Mouse (Mus musculus) midbrain, embryonic 14.5 days (tissue): ENCODE data around the gene Ubr7. TPM values are rescaled to one million over a fixed set of nuclear protein-coding genes. Genes with fewer than 3 reads are reported as not detected.

Experiments used
- ATAC-seq: fragments of 200-750 bp; cut with Nextera tagmentation; 2 replicates; pipeline ENCODE4 v1.8.0; 2017; ENCODE audit warnings: moderate number of reproducible peaks, moderate library complexity; ENCODE audit not compliant: low FRiP score, low TSS enrichment
- DNase-seq: peaks from one replicate; pipeline ENCODE4 v3.0.0-alpha.2; 2015
- H3K27ac ChIP-seq: fragments of 300-500 bp; sonication (generic); replicated peaks from 2 replicates; pipeline ENCODE4 v1.5.1; 2014; ENCODE audit warnings: mild to moderate bottlenecking, low read depth, low read length, moderate library complexity
- H3K27me3 ChIP-seq: fragments of 300-500 bp; sonication (generic); 2 replicates; pipeline ENCODE4 v1.6.1; 2014; ENCODE audit warnings: low read length, control low read depth, mixed read lengths; ENCODE audit not compliant: control insufficient read depth, insufficient read depth
- H3K36me3 ChIP-seq: fragments of 300-500 bp; sonication (generic); 2 replicates; pipeline ENCODE4 v1.6.1; 2014; ENCODE audit warnings: low read length, control low read depth; ENCODE audit not compliant: control insufficient read depth, insufficient read depth
- H3K4me1 ChIP-seq: fragments of 300-500 bp; sonication (generic); 2 replicates; pipeline ENCODE4 v1.6.1; 2014; ENCODE audit warnings: mild to moderate bottlenecking, antibody characterized with exemption, low read length, control low read depth; ENCODE audit not compliant: control insufficient read depth, insufficient read depth
- H3K4me2 ChIP-seq: fragments of 300-500 bp; sonication (generic); 2 replicates; pipeline ENCODE4 v1.6.1; 2014; ENCODE audit warnings: mild to moderate bottlenecking, low read length, moderate library complexity
- H3K4me3 ChIP-seq: fragments of 300-500 bp; sonication (generic); replicated peaks from 2 replicates; pipeline ENCODE4 v1.5.1; 2014; ENCODE audit warnings: low read depth, low read length
- H3K9ac ChIP-seq: fragments of 300-500 bp; sonication (generic); replicated peaks from 2 replicates; pipeline ENCODE4 v1.6.1; 2014; ENCODE audit warnings: mild to moderate bottlenecking, low read length, moderate library complexity
- H3K9me3 ChIP-seq: fragments of 300-500 bp; sonication (generic); 2 replicates; pipeline ENCODE4 v1.6.1; 2016; ENCODE audit warnings: low read length, control low read depth, mixed read lengths; ENCODE audit not compliant: control insufficient read depth
- WGBS: fragments of 180-500 bp; shearing (Covaris S2); extraction: QIAGEN DNeasy Blood & Tissue Kit; methylation state at CpG from one replicate; pipeline ENCODE4 v1.1.7; 2014; 5-methylcytosine and 5-hydroxymethylcytosine counted together
- polyA plus RNA-seq: library from polyadenylated mRNA; unstranded; fragments of >200 nt; fragmentation: Nextera tagmentation; extraction: Ambion mirVana; gene quantifications from 2 replicates; pipeline ENCODE4 v1.2.1, GENCODE M21; 2014

Ubr7 gene
- 32.6 and 47.1 TPM in 2 replicates for polyA plus RNA-seq

GRCm38 (mm10) chr12:102757689-102758402 is at the start of gene Ubr7, which contains the start of the genes Gm28051 and Gon7:
Gene Ubr7 (plus strand): TSS chr12:102757967.
Gene Gm28051 (minus strand): TSS chr12:102757765.
Gene Gon7 (minus strand): TSS chr12:102757803.
- peak within 1 kb of the TSS; percentile 72 for H3K4me3 ChIP-seq
- H3K36me3 ChIP-seq = peaks cover 13% of the 10 kb centered on the region
- H3K27ac ChIP-seq = peak within 1 kb of the TSS; percentile 83
- peak within 1 kb of the TSS; percentile 94 for H3K4me2 ChIP-seq
- ATAC-seq (peak; percentile 97), DNase-seq (peak; percentile 98)
- peak within 1 kb of the TSS; percentile 74 for H3K9ac ChIP-seq
- under 1% methylated on average over 71 of the region's 73 CpGs for WGBS
- no peaks in the 10 kb centered on the region for H3K9me3 ChIP-seq
- no peaks in the 10 kb centered on the region for H3K27me3 ChIP-seq
- H3K4me1 ChIP-seq = peaks cover 19% of the 10 kb centered on the region

- WGBS = 68% methylated on average over 11 of the region's 11 CpGs
- Histone ChIP-seq H3K9ac (no peak overlapping the region), H3K4me2 (no peak overlapping the region), H3K9me3 (no peaks in the 10 kb centered on the region), H3K36me3 (no peaks in the 10 kb centered on the region), H3K4me1 (peaks cover 15% of the 10 kb centered on the region), H3K27ac (no peak overlapping the region), H3K27me3 (no peaks in the 10 kb centered on the region), H3K4me3 (no peak overlapping the region)
- no peak for ATAC-seq
- DNase-seq = no peak
These were observed 49.5 kb upstream of the Ubr7 start for GRCm38 (mm10) chr12:102708220-102708619.

DNA sequence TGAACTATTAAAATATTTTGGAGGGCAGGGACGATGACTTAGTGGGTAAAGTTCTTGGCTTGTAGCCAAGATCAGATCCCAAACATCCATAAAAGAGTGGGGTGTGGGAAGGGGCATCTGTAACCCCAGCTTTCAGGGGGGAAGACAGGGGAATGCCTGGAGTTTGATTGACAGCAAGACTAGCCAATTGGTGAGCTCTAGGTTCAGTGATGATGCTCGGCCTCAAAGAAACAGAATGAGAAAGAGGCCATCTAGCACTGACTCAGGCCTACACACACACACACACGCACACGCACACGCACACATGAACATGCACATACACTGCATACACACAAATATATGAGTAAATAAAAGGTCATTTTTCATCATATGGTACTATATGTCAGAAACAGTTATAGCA is 47.9 kb upstream of the Ubr7 start:
- no peak overlapping the region for H3K9ac ChIP-seq
- no peak overlapping the region for H3K4me2 ChIP-seq
- H3K27ac ChIP-seq = no peak overlapping the region
- DNase-seq (no peak), ATAC-seq (no peak)
- H3K4me3 ChIP-seq = no peak overlapping the region
- WGBS = 93% methylated on average over 5 of the region's 5 CpGs
- H3K9me3 ChIP-seq = no peaks in the 10 kb centered on the region
- no peaks in the 10 kb centered on the region for H3K27me3 ChIP-seq
- H3K36me3 ChIP-seq = no peaks in the 10 kb centered on the region
- peaks cover 12% of the 10 kb centered on the region; the same call in 1 of the 2 replicates for H3K4me1 ChIP-seq

DNA sequence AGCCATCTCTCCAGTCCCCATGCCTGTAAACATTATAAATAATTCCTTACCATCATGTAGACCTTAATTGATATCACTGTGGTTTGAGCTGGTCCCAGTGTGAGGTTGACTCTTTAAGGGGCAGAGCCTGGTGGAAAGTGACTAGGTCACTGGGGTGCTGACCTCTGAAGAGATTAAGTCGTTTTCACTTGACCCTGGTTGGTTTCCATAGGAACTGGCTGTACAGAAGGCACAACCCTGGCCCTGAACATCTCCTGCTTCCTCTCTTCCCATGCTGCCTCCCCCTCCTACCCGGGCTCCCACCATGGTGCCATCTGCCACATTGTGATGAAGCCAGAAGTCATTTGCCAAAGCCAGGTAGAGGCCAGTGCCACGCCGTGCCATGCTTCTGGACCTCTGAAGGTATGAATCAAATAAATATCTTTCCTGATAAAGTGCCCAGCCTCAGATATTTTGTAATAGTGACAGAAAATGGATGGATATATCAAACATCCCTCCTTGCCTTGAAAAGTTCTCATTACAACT is 46.9 kb upstream of the Ubr7 start:
- Histone ChIP-seq H3K27me3 (no peaks in the 10 kb centered on the region), H3K4me2 (no peak overlapping the region), H3K4me1 (peaks cover 4% of the 10 kb centered on the region; the same call in 1 of the 2 replicates), H3K27ac (no peak overlapping the region), H3K36me3 (no peaks in the 10 kb centered on the region), H3K4me3 (no peak overlapping the region), H3K9ac (no peak overlapping the region), H3K9me3 (no peaks in the 10 kb centered on the region)
- WGBS = 38% methylated on average over 4 of the region's 4 CpGs
- no peak for DNase-seq
- no peak for ATAC-seq

DNA sequence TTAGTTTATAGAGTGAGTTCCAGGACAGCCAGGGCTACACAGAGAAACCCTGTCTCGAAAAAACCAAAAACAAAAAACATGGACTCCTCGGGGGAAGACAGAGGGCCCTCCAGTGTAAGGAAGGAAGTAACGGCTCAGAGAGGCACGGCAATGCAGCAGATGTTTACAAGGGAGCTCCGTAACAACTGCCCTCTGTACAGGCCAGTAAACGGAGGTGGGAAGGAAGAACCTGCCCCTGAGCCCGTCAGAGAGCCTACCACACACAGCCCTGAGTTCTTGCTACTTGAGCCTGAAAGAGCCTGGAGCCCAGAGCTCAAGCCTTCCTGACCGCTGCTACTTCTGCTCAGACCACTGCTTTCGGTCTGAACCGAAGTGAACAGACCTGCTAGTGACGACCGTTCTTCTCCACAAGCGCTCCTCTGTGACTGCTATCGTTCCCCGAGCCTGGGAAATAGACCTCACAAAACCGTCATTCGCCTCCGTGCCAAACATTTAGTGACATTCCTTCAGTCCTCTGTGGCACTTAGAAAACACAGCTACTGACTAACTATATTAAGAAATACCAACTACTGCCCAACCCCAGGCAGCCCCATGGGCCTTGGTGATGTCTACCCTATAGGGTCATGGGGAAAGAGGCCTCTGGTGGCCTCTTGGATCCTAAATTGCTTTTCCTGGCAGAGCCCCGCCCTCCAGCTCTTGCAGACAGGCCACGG is 44.5 kb upstream of the Ubr7 start:
- Histone ChIP-seq H3K27ac (no peak overlapping the region), H3K36me3 (no peaks in the 10 kb centered on the region), H3K4me2 (no peak overlapping the region), H3K9me3 (no peaks in the 10 kb centered on the region), H3K27me3 (no peaks in the 10 kb centered on the region), H3K9ac (no peak overlapping the region), H3K4me1 (no peaks in the 10 kb centered on the region), H3K4me3 (no peak overlapping the region)
- 79% methylated on average over 20 of the region's 20 CpGs for WGBS
- no peak for ATAC-seq
- DNase-seq = no peak

DNA sequence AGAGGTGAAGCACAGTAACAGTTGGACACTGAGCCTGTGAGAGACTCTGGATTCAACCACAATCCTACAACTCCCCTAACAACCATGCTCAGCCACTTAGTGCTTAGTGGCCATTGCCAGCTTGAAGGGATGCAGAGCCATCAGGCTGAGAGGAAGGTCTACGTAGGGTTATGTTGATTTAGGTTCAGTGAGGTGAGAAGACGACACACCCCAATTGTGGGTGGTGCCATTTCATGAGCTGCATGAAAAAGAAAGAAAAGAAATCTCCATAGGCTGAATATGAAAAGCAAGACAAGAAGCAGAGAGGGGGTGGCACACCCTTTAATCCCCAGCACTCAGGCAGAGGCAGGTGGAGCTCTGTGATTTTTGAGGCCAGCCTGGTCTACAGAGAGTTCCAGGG is 43.7 kb upstream of the Ubr7 start:
- Histone ChIP-seq H3K36me3 (no peaks in the 10 kb centered on the region), H3K9ac (no peak overlapping the region), H3K4me3 (no peak overlapping the region), H3K9me3 (no peaks in the 10 kb centered on the region), H3K27ac (no peak overlapping the region), H3K4me2 (no peak overlapping the region), H3K27me3 (no peaks in the 10 kb centered on the region), H3K4me1 (no peaks in the 10 kb centered on the region)
- ATAC-seq (no peak), DNase-seq (no peak)
- 67% methylated on average over 2 of the region's 2 CpGs for WGBS

DNA sequence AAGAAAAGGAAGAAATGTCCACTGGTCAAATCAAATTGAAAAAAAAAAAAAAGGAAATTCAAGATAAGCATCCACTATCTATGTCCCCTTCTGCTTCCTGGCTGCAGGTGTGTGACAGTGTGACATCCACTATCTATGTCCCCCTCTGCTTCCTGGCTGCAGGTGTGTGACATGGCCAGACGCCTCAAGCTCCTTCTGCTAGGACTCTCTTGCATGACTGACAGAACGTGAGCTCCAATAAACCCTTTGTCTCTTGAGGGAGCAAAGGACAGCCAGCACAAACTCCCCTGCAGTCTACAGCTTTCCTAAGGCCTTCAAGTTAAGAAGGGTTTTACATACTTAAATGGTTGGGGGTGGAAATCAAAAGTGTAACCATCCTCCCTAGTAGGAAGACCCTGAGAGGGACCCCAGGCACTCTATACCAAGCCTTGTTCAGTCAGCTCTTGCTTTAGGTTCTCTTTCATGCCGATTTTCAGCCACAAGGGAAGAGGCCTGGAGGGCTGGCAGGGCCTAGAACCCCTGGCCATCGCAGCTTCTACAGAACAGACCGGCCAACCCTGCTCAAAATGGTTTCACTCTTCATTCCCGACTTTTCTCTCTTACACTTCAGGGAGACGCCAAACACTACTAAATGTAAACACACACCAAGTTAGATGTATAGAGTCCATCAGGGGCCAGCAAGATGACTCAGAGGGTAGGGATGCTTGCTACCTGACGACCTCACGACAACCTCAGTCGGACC is 42.9 kb upstream of the Ubr7 start:
- no peak overlapping the region for H3K4me2 ChIP-seq
- no peaks in the 10 kb centered on the region for H3K9me3 ChIP-seq
- no peaks in the 10 kb centered on the region for H3K4me1 ChIP-seq
- H3K9ac ChIP-seq = no peak overlapping the region
- H3K36me3 ChIP-seq = no peaks in the 10 kb centered on the region
- WGBS = 85% methylated on average over 10 of the region's 10 CpGs
- no peak for ATAC-seq
- H3K27me3 ChIP-seq = no peaks in the 10 kb centered on the region
- H3K27ac ChIP-seq = no peak overlapping the region
- DNase-seq = no peak
- no peak overlapping the region for H3K4me3 ChIP-seq

GRCm38 (mm10) chr12:102719552-102720315 is 38.0 kb upstream of the Ubr7 start:
- H3K4me2 ChIP-seq = peak overlapping the region; percentile 27; the same call in 1 of the 2 replicates
- no peak overlapping the region for H3K9ac ChIP-seq
- ATAC-seq = peak; percentile 64; the same call in 1 of the 2 replicates
- no peaks in the 10 kb centered on the region for H3K9me3 ChIP-seq
- 26% methylated on average over 13 of the region's 13 CpGs for WGBS
- no peaks in the 10 kb centered on the region for H3K36me3 ChIP-seq
- no peak overlapping the region for H3K27ac ChIP-seq
- no peaks in the 10 kb centered on the region for H3K4me1 ChIP-seq
- H3K4me3 ChIP-seq = no peak overlapping the region
- no peaks in the 10 kb centered on the region for H3K27me3 ChIP-seq
- peak; percentile 87 for DNase-seq
